In the genomic region with DNA sequence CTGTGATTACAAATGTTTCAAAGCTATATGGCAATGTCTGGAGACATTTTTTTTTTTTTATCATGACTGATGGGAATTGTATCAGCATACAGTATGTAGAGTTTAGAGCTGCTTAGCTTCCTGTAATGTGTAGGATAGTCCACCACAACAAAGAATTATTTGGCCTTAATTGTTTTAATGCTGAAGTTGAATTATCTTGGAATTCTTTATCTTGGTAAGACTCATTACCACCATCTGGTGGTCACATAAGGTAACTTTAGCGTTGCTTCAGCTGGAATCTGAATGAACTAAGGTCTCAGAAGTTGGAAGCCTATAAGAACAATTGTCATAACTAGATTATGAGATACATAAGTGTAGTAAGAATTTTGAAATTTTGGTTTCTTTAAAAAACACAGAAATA, we compare ENCODE assay signal across 9 mouse cellular contexts. TPM values are rescaled to one million over a fixed set of nuclear protein-coding genes. Genes with fewer than 3 reads are reported as not detected.
DNase-seq lines count a peak whose midpoint lies in the region; ATAC-seq lines count a peak whose summit lies in the region.
"Had no signal": no experiment of that assay in that cellular context is flagged by ENCODE, and none has a peak within 500 bp of the region (broad histone marks: within the 10 kb centered on the region; RNA-seq: fewer than 3 reads in every experiment).

No protein-coding gene starts in this region.

- H3K4me1 ChIP-seq in hindbrain, embryonic 13.5 days (replicated peaks) = no peaks in the 10 kb centered on the region
- no peaks in the 10 kb centered on the region for H3K4me1 ChIP-seq in hindbrain, embryonic 16.5 days (ENCODE audit: control insufficient read depth, insufficient read depth, low read depth, low read length)
- H3K4me1 ChIP-seq: limb, embryonic 12.5 days had no signal

- peak; percentile 70 for DNase-seq in 3T3-L1 (ENCODE audit: low read depth, low spot score)
- peak; percentile 55 for DNase-seq in MN1 (ENCODE audit: low spot score)
- peak; percentile 41 for DNase-seq in lung, postnatal 10 days
- no peak for DNase-seq in spleen, postnatal 36 days (ENCODE audit: low spot score in 2 of 2)
- DNase-seq in adrenal gland, postnatal 14 days = no peak
- no peak for DNase-seq in gastrocnemius, postnatal 10 days

- no peaks in the 10 kb centered on the region for H3K36me3 ChIP-seq in hindbrain, embryonic 13.5 days
- no peaks in the 10 kb centered on the region for H3K36me3 ChIP-seq in hindbrain, embryonic 16.5 days (ENCODE audit: control insufficient read depth, insufficient read depth, low read length)
- H3K36me3 ChIP-seq: limb, embryonic 12.5 days had no signal

- H3K9me3 ChIP-seq in hindbrain, embryonic 13.5 days = no peaks in the 10 kb centered on the region
- H3K9me3 ChIP-seq in hindbrain, embryonic 16.5 days (ENCODE audit: control insufficient read depth, low read length) = no peaks in the 10 kb centered on the region
- H3K9me3 ChIP-seq: limb, embryonic 12.5 days had no signal

- WGBS in hindbrain, embryonic 13.5 days = 4% methylated on average over 1 of the region's 1 CpGs
- 2% methylated on average over 1 of the region's 1 CpGs for WGBS in hindbrain, embryonic 16.5 days

- ATAC-seq in hindbrain, embryonic 13.5 days (ENCODE audit: low FRiP score) = 0 out of 2 replicates have a peak, but pooled peaks have one; percentile 22
- no peak; the same call in 1 of the 2 replicates for ATAC-seq in hindbrain, embryonic 16.5 days

- no peak overlapping the region for H3K9ac ChIP-seq in hindbrain, embryonic 13.5 days
- H3K9ac ChIP-seq in hindbrain, embryonic 16.5 days (ENCODE audit: low read depth, low read length) = no peak overlapping the region
- H3K9ac ChIP-seq: limb, embryonic 12.5 days had no signal

- H3K27ac ChIP-seq in hindbrain, embryonic 13.5 days = no peak overlapping the region
- H3K27ac ChIP-seq in hindbrain, embryonic 16.5 days (ENCODE audit: low read depth, low read length) = no peak overlapping the region
- H3K27ac ChIP-seq: limb, embryonic 12.5 days had no signal

- no peak overlapping the region for H3K4me2 ChIP-seq in hindbrain, embryonic 13.5 days
- no peak overlapping the region for H3K4me2 ChIP-seq in hindbrain, embryonic 16.5 days (ENCODE audit: low read length)
- H3K4me2 ChIP-seq: limb, embryonic 12.5 days had no signal

- no peak overlapping the region for H3K4me3 ChIP-seq in hindbrain, embryonic 13.5 days
- no peak overlapping the region for H3K4me3 ChIP-seq in hindbrain, embryonic 16.5 days (ENCODE audit: low read length)
- H3K4me3 ChIP-seq: limb, embryonic 12.5 days had no signal

- 0 out of 2 replicates have a peak, but pooled peaks cover 3% of the 10 kb centered on the region for H3K27me3 ChIP-seq in hindbrain, embryonic 13.5 days
- no peaks in the 10 kb centered on the region for H3K27me3 ChIP-seq in hindbrain, embryonic 16.5 days (replicated peaks; ENCODE audit: control insufficient read depth, insufficient read depth, low read length)
- H3K27me3 ChIP-seq: limb, embryonic 12.5 days had no signal

RNA-seq across cellular contexts. Expression of a gene that starts 7.6 kb away (rescaled TPM):
- polyA plus RNA-seq in hindbrain, embryonic 13.5 days (2015; fragmentation: Nextera tagmentation; extraction: Ambion mirVana) = 210 and 219 TPM in 2 replicates
- 204 and 208 TPM in 2 replicates for polyA plus RNA-seq in hindbrain, embryonic 16.5 days (2015; fragmentation: Nextera tagmentation; extraction: Ambion mirVana)
- total RNA-seq in adrenal gland, postnatal 14 days (2021) = 198 and 209 TPM in 2 replicates
- total RNA-seq in gastrocnemius, postnatal 10 days (2021) = 100 to 1,000 TPM; 162 to 171 TPM

RNA-seq across cellular contexts. Expression of a gene that starts 31.0 kb away (rescaled TPM):
- polyA plus RNA-seq in hindbrain, embryonic 13.5 days (2015; fragmentation: Nextera tagmentation; extraction: Ambion mirVana) = 15.8 and 16.1 TPM in 2 replicates
- polyA plus RNA-seq in hindbrain, embryonic 16.5 days (2015; fragmentation: Nextera tagmentation; extraction: Ambion mirVana) = 9.8 and 12.3 TPM in 2 replicates
- total RNA-seq in adrenal gland, postnatal 14 days (2021) = 11.7 and 14.6 TPM in 2 replicates
- total RNA-seq in gastrocnemius, postnatal 10 days (2021) = 10 to 100 TPM; 17.9 to 27.1 TPM

Comparison
In these comparisons a context has a peak if more than half of its experiments do, and no peak if none do; other contexts are left out.
1. DNase-seq: peak in 3T3-L1 (single experiment), MN1 (single experiment) and lung, postnatal 10 days (single experiment); none in spleen, postnatal 36 days (0 of 2), adrenal gland, postnatal 14 days (single experiment) and gastrocnemius, postnatal 10 days (single experiment).